ENCODE assay signal across 8 mouse cellular contexts in genomic region chr11:51619409-51620060, GRCm38 (mm10). TPM values are rescaled to one million over a fixed set of nuclear protein-coding genes. Genes with fewer than 3 reads are reported as not detected.
A peak's percentile ranks its signal among the peaks of the same experiment; 100 is the strongest.
DNase-seq lines count a peak whose midpoint lies in the region; ATAC-seq lines count a peak whose summit lies in the region.

Gene Nhp2, plus strand, starts transcription at chr11:51619735.

- peaks cover 33% of the 10 kb centered on the region for H3K36me3 ChIP-seq in heart, embryonic 10.5 days
- H3K36me3 ChIP-seq in kidney, embryonic 15.5 days, result peaks cover 35% of the 10 kb centered on the region

- peak within 1 kb of the TSS; percentile 58 for H3K9ac ChIP-seq in kidney, embryonic 15.5 days

- ATAC-seq in erythroblast, adult 5-6 weeks (replicated peaks; ENCODE audit: low FRiP score, poor library complexity, severe bottlenecking), result peak; percentile 77
- ATAC-seq in kidney, embryonic 15.5 days (replicated peaks; ENCODE audit: low FRiP score), result peak; percentile 93
- peak; percentile 83 for ATAC-seq in monocyte, adult 5-6 weeks (replicated peaks; ENCODE audit: insufficient number of reproducible peaks, low FRiP score, low TSS enrichment, poor library complexity, severe bottlenecking)

- no peaks in the 10 kb centered on the region for H3K27me3 ChIP-seq in heart, embryonic 10.5 days (ENCODE audit: insufficient read depth, poor library complexity, severe bottlenecking)
- no peaks in the 10 kb centered on the region for H3K27me3 ChIP-seq in kidney, embryonic 15.5 days

- peak within 1 kb of the TSS; percentile 89 for H3K27ac ChIP-seq in heart, embryonic 10.5 days
- peak within 1 kb of the TSS; percentile 46 for H3K27ac ChIP-seq in kidney, embryonic 15.5 days

- peak within 1 kb of the TSS; percentile 91 for H3K4me3 ChIP-seq in heart, embryonic 10.5 days
- H3K4me3 ChIP-seq in kidney, embryonic 15.5 days (replicated peaks), result peak within 1 kb of the TSS; percentile 61

- peak within 1 kb of the TSS; percentile 65 for H3K4me2 ChIP-seq in kidney, embryonic 15.5 days

- no peaks in the 10 kb centered on the region for H3K9me3 ChIP-seq in heart, embryonic 10.5 days
- no peaks in the 10 kb centered on the region for H3K9me3 ChIP-seq in kidney, embryonic 15.5 days (replicated peaks)

- DNase-seq in B cell, adult 2 months, result peak; percentile 92 to 93
- peak; percentile 99 for DNase-seq in brain, adult 2 months (ENCODE audit: low read depth, low spot score)
- DNase-seq in heart, embryonic 10.5 days (ENCODE audit: low spot score), result peak; percentile 98
- peak; percentile 94 for DNase-seq in liver
- DNase-seq in spleen, postnatal 4 days (ENCODE audit: low spot score in 2 of 2), result peak; percentile 91 to 92

- H3K4me1 ChIP-seq in heart, embryonic 10.5 days, result peaks cover 30% of the 10 kb centered on the region
- H3K4me1 ChIP-seq in kidney, embryonic 15.5 days, result peaks cover 37% of the 10 kb centered on the region

- WGBS in heart, embryonic 10.5 days, result under 1% methylated on average over 51 of the region's 51 CpGs
- under 1% methylated on average over 51 of the region's 51 CpGs for WGBS in kidney, embryonic 15.5 days

RNA-seq across cellular contexts. Expression of gene Nhp2, which starts in this region (rescaled TPM):
- total RNA-seq in erythroblast, adult 5-6 weeks (2015; ENCODE audit: low replicate concordance), result 7.5 and 27.6 TPM in 2 replicates
- total RNA-seq in erythroblast, adult 5-6 weeks (2017; ENCODE audit: low replicate concordance), result 19.2 and 23.3 TPM in 2 replicates
- 154 and 210 TPM in 2 replicates for polyA plus RNA-seq in heart, embryonic 10.5 days (2016; fragmentation: Nextera tagmentation; extraction: Ambion mirVana)
- 163 and 169 TPM in 2 replicates for polyA plus RNA-seq in kidney, embryonic 15.5 days (2015; fragmentation: Nextera tagmentation; extraction: Ambion mirVana)
- 25.0 to 37.2 TPM (median 27.0 TPM) in 3 replicates for total RNA-seq in monocyte, adult 5-6 weeks (2017)

Comparison
In these comparisons a context has a peak if more than half of its experiments do, and no peak if none do; other contexts are left out.
1. Peak in every context shown above with its lines: DNase-seq, ATAC-seq, H3K4me3 ChIP-seq and H3K27ac ChIP-seq.